Comparison of ENCODE assay signal across 8 mouse cellular contexts in the genomic region with DNA sequence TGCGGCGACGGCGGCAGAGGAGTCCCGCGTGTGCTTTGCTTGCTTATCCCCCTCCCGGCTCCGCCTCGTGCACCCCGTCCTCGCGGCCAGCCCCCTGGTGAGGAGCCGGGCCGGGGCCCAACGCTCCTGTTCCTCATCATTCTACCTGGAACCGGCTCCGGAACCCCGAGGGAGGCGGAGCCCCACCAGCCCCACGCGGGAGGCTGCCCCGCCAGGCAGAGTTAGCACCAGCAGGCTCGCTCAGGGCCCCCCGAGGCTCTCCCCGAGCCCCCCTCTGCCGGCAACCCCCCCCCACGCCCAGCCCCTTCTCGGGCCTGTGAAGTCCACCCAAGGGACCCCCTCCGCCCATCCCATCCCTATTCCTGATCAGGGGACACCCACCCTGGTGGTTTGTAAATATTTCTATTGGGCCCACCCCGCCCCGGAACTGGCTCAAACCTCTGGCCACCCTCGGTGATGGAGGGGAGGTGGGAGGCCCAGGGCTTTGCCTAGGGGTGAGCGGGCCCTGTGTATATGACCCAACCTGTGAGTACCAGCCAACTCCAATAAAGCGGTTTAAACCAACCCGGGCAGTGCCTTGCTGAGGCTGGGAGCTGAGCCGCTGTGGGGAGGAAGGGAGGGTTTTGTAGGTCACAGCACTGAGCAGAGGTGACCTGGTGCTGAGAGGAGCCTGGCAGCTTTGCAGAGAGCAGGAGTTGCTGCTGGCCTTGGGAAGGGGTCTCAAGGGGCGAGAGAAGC. TPM values are rescaled to one million over a fixed set of nuclear protein-coding genes. Genes with fewer than 3 reads are reported as not detected.
DNase-seq lines count a peak whose midpoint lies in the region; ATAC-seq and TF ChIP-seq lines count a peak whose summit lies in the region.

No protein-coding gene starts in this region.

- peak overlapping the region; percentile 70 for H3K9ac ChIP-seq in limb, embryonic 14.5 days (ENCODE audit: low read depth, low read length, severe bottlenecking)
- H3K9ac ChIP-seq in stomach, postnatal 0 days (ENCODE audit: low read length): peak overlapping the region; percentile 47

- DNase-seq in cerebellum, postnatal 14 days: no peak
- DNase-seq in cerebellum, adult 9-11 months: peak; percentile 30
- DNase-seq in hindbrain, embryonic 10.5 days (ENCODE audit: low spot score): peak; percentile 20
- no peak for DNase-seq in limb, embryonic 14.5 days (ENCODE audit: low spot score)
- DNase-seq in stomach, postnatal 0 days (ENCODE audit: low spot score): no peak
- DNase-seq in spleen, postnatal 10 days (ENCODE audit: low spot score in 2 of 2): no peak
- no peak for DNase-seq in gastrocnemius, postnatal 4 days (ENCODE audit: low spot score in 2 of 2)

- no peaks in the 10 kb centered on the region for H3K9me3 ChIP-seq in hindbrain, embryonic 10.5 days
- H3K9me3 ChIP-seq in limb, embryonic 14.5 days (ENCODE audit: control insufficient read depth, low read length): no peaks in the 10 kb centered on the region
- H3K9me3 ChIP-seq in stomach, postnatal 0 days (ENCODE audit: control insufficient read depth, low read length): no peaks in the 10 kb centered on the region

- H3K4me3 ChIP-seq in hindbrain, embryonic 10.5 days: peak overlapping the region; percentile 66
- H3K4me3 ChIP-seq in limb, embryonic 14.5 days (replicated peaks; ENCODE audit: low read length): peak overlapping the region; percentile 54
- peak overlapping the region; percentile 42 for H3K4me3 ChIP-seq in stomach, postnatal 0 days (ENCODE audit: low read depth, low read length)

- peak overlapping the region; percentile 95 for H3K4me2 ChIP-seq in limb, embryonic 14.5 days (replicated peaks; ENCODE audit: low read depth, low read length, severe bottlenecking)
- H3K4me2 ChIP-seq in stomach, postnatal 0 days (replicated peaks; ENCODE audit: low read depth): peak overlapping the region; percentile 81

- no peak for TF ChIP-seq CTCF in stomach, postnatal 0 days (IDR thresholded peaks at IDR 0.05; ENCODE audit: low read depth)

- H3K27ac ChIP-seq in hindbrain, embryonic 10.5 days: peak overlapping the region; percentile 87
- H3K27ac ChIP-seq in limb, embryonic 14.5 days (replicated peaks; ENCODE audit: low read depth, low read length): peak overlapping the region; percentile 40
- H3K27ac ChIP-seq in stomach, postnatal 0 days (replicated peaks): no peak overlapping the region

- TF ChIP-seq POLR2A in limb, embryonic 14.5 days (IDR thresholded peaks at IDR 0.05; ENCODE audit: borderline replicate concordance, extremely low read depth, insufficient read depth, insufficient read length): 0 out of 2 replicates have a peak, but pooled peaks have one; percentile 3

- peak; percentile 29; the same call in 1 of the 2 replicates for ATAC-seq in cerebellum, adult (ENCODE audit: insufficient number of reproducible peaks, low FRiP score, low TSS enrichment)
- peak; percentile 36 for ATAC-seq in limb, embryonic 14.5 days (ENCODE audit: low FRiP score, low read depth)
- peak; percentile 27; the same call in 1 of the 2 replicates for ATAC-seq in stomach, postnatal 0 days (ENCODE audit: low FRiP score, low TSS enrichment)

- H3K36me3 ChIP-seq in hindbrain, embryonic 10.5 days: no peaks in the 10 kb centered on the region
- H3K36me3 ChIP-seq in limb, embryonic 14.5 days (ENCODE audit: control insufficient read depth, insufficient read depth, low read length): no peaks in the 10 kb centered on the region
- H3K36me3 ChIP-seq in stomach, postnatal 0 days (ENCODE audit: control insufficient read depth, insufficient read depth, low read length): no peaks in the 10 kb centered on the region

- 10% methylated on average over 37 of the region's 37 CpGs for WGBS in hindbrain, embryonic 10.5 days
- WGBS in limb, embryonic 14.5 days: 7% methylated on average over 33 of the region's 37 CpGs
- 13% methylated on average over 22 of the region's 37 CpGs for WGBS in stomach, postnatal 0 days

- peaks cover 36% of the 10 kb centered on the region for H3K4me1 ChIP-seq in hindbrain, embryonic 10.5 days (replicated peaks)
- H3K4me1 ChIP-seq in limb, embryonic 14.5 days (ENCODE audit: control insufficient read depth, insufficient read depth, low read length): peaks cover 11% of the 10 kb centered on the region
- H3K4me1 ChIP-seq in stomach, postnatal 0 days (replicated peaks; ENCODE audit: control insufficient read depth, insufficient read depth): peaks cover 5% of the 10 kb centered on the region; the same call in 1 of the 2 replicates

- peaks cover 48% of the 10 kb centered on the region for H3K27me3 ChIP-seq in hindbrain, embryonic 10.5 days (ENCODE audit: insufficient read depth, poor library complexity, severe bottlenecking)
- H3K27me3 ChIP-seq in limb, embryonic 14.5 days (ENCODE audit: control insufficient read depth, insufficient read depth, low read length): peaks cover 18% of the 10 kb centered on the region
- H3K27me3 ChIP-seq in stomach, postnatal 0 days (ENCODE audit: control insufficient read depth, insufficient read depth, low read length): peaks cover 5% of the 10 kb centered on the region; the same call in 1 of the 2 replicates

- TF ChIP-seq EP300 in stomach, postnatal 0 days (optimal IDR thresholded peaks at IDR 0.05): no peak

RNA-seq across cellular contexts. Expression of gene Vstm2l, which starts 29.9 kb away (rescaled TPM):
- 0.62 and 3.2 TPM in 2 replicates for polyA plus RNA-seq in hindbrain, embryonic 10.5 days (2016; fragmentation: Nextera tagmentation; extraction: Ambion mirVana)
- polyA plus RNA-seq in limb, embryonic 14.5 days (2012; rRNA removed): 0.83 and 1.1 TPM in 2 replicates
- not detected in 2 replicates for polyA plus RNA-seq in limb, embryonic 14.5 days (2014; fragmentation: Nextera tagmentation; extraction: Ambion mirVana)
- polyA plus RNA-seq in stomach, postnatal 0 days (2015; fragmentation: Nextera tagmentation; extraction: Ambion mirVana): 0.53 and 0.63 TPM in 2 replicates
- under 1 TPM in 1 of 2 experiments, not detected in 1; 0.18 TPM for total RNA-seq in gastrocnemius, postnatal 4 days (2021)

Comparison
In these comparisons a context has a peak if more than half of its experiments do, and no peak if none do; other contexts are left out.
1. DNase-seq: peak in cerebellum, adult 9-11 months (single experiment) and hindbrain, embryonic 10.5 days (single experiment); none in cerebellum, postnatal 14 days (0 of 2), limb, embryonic 14.5 days (single experiment), stomach, postnatal 0 days (single experiment), spleen, postnatal 10 days (0 of 2) and gastrocnemius, postnatal 4 days (0 of 2).
2. Peak in every context shown above with its lines, with median percentiles within 50 percentile points of each other: ATAC-seq and H3K4me3 ChIP-seq.